Mouse (Mus musculus) lung, postnatal 14 days (tissue): ENCODE measurements at regions not wholly inside any gene's neighbourhood (a gene's known extent, or its start where the extent isn't known, plus 50 kb on each side); places are given as distances from the start of the nearest gene placed in this dataset.

ENCODE experiments used
- DNase-seq: peaks from one replicate; pipeline ENCODE4 v3.0.0; 2021

DNA sequence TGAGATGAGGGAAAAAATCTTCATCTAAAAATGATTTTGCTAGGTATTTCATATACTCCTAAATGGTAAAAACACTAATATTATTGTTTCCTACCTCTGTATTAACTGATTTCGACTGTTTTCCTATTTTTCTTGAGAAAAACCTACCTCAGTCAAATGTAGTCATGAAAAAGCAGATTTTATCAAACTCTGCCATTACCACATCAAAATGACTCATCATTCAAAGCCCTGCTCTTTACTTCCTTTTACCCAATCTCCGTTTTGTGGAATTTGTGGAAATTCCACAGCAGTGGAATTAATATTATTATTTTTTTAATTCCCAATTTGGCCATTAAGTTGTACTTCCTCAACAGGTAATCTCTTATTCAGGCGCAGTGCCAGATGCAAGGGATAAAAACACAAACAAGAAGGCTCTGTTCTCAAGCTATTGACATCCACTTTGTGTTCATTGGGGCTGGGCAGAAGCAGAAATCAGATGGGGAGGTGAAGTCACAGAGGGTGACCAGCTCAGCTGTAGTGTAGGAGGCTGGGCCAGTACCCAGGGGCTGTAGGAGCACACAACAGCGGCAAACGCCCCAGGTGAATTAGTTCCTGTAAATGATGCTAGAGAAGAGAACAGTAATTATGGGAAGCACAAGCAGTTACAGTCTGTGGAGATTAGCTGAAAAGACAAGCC is 138.2 kb upstream of the Mocs2 start:
- DNase-seq, result no peak

DNA sequence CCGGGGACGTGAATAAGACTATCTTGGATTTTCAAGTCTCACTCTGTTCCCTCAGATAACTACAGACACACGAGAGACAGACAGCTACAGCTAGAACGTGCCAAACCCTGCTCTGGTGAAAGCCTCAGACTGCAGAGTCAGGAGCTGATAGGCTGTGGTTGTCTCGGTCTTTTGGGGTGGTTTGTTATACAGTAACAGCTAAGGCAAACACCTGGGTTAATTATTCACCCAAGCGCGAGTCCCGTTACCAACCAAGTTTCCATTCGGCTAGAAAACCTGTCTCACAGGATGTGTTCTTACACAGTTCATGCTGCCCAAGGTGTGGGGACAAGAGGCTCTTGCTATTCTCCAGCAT is 137.7 kb upstream of the Mocs2 start:
- DNase-seq, result peak; percentile 18

DNA sequence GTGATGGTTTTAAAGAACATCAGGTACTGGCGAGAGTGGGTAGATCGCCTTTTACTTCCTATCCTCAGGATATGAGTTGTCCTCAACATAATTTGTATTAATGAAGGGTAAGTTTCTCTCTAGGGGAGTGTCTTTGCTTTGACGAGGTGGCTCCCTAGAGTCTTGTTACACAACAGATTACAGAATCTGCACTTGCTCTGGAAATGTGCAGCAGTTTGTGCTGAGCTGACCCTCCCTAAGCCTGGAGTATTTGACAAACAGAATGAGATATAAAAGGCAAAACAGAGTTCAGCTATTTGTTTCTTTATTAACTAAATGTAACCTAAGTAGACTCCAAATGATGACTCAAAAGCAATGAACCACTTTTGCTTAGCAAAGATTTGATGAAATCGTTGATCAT is 136.8 kb upstream of the Mocs2 start:
- no peak for DNase-seq

DNA sequence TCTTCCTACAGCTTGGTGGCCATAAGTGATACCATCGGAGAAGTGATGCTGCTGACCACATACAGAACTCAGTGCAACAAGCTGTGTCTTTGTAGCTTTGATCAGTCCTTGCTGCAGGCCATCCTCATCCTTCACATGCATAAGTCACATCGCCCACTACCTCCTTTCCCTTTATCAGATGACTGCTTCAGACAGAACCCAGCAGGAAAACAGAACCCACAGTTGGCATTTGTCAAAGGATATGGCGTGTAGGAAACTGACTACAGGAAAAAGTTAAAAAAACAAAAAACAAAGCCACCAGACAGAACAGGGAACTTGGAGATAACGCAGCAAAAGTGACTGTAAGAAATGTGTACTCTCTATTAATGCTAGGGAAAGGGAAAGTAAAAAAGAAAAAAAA is 136.1 kb upstream of the Mocs2 start:
- DNase-seq, result no peak

DNA sequence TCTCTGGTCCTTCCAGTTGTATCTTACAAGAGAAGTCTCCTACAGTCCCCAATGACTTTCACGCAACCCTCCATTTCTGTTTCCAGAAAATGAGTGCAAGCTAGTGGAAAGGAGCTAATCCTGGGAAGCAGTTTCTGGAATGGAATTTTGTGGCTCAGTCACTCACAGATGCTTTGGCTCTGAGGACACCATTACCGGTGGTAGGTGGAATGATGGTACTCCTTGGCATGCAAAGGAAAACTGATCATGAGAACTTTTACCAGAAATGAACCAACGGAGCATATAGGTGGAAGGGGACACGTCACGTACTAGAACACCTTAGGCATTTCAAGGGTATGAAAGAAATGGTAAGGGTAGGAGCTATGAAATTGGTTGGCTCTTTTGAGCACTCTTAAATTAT is 135.1 kb upstream of the Mocs2 start:
- DNase-seq, result no peak

DNA sequence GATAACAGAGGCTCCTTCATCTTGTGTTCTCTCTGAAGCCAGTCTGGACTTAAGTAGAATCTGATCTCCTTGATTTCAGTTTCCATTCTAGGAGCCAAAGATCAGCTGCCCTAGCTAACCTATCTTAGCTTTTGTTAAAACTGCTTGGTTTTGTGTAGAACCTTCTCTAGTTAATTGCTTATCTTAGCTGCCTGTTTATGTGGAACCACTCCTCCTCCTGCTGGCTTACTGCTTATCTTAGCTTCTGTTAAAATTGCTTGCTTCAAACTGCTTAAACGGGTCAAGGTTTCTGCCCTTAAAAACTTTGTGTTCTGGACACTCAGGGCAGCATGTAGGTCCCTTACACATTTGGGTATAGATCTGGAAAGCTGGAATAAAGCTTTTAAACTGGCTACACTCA is 133.7 kb upstream of the Mocs2 start:
- DNase-seq, result no peak

DNA sequence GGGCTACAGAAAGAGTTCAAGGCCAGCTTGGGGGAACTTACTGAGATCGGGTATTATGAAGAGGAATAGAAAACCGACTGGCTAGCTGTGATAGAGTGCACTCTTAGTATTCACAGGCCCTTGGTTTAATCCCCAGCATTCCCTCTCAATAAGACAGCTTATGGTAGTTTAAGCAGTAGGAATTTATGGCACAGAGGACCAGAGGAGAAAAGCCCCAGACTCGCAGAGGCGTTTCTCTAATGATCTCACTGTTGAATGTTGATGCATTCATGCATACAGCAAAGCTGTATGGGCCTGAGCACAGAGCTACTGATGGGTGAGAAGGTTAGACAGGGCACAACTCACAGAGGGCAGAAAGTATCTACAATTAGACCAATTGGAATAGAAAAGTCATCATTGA is 132.7 kb upstream of the Mocs2 start:
- DNase-seq, result no peak

DNA sequence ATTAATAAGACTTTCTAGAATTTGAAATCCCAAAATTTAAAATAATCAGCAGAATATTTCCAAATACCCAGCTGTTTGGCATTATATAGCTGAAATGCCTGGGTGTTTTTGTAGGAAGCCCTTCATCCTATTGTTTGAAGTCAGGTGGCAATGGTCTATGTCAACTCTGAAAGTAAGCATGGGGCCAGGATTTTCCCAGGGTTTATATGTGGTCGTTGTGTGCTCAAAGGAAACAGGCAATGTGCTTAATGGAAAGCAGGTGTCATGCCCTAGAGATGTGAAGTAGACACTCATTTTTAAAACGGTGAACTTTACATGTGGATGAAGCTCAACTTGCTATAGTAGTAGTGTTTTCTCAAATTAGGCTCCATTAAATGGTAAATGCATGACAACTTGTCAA is 105.4 kb upstream of the Mocs2 start:
- no peak for DNase-seq

DNA sequence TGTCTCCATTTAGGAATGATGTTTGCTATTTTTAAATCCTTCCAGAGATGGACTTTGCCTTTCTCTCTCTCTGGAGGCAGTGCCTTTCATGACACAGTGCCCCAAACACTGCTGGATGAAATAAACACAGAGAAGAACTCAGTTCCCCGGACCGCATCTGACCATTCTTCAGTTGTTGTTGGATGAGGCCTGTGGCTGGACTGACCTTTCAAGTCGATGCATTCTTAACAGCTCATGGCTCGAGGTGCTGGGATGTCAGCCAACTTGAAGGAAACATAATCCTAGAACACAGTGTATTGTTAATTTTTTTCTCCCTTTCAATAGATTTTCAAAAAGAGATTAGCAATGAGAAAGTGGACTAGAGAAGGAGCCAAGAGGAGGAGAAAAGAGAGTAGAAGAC is 98.3 kb upstream of the Mocs2 start:
- peak; percentile 15 for DNase-seq

DNA sequence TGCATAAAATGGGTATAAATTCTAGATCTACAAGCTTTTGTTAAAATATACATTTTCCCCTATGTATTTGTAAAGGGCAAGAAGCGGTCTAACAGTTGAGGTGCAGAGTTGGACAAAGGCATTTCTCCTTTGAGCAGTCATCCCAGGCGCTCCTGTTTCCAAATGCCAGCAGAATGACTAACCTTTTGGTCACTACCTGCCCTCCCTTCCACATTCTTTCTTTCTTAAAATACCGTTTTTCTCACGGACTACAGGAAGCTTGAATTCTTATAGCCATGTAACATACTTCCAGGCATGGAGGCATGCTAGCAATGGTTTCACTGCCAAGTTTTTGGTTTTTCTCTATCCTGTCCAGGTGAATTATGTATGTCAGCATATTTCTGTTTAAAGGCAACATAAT is 91.2 kb upstream of the Mocs2 start:
- no peak for DNase-seq

DNA sequence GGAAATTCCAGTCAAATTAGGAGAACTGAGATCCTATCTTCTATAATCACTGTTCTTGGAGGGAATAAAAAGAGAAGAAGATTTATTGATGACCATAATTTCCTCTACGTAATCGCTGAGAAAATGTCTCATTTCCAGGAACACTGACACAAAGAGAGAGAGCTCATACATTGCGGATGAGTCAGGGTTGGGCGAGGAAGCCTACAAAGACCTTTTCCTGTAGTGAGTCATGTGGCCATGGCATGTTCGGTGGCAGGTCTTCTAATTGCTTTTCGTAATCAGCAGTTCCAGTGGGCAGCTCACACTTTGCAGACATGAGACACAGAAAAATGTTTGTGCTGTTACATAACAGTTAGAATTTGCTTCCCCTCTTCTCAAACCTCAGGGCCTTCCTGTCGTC is 83.0 kb upstream of the Mocs2 start:
- no peak for DNase-seq

DNA sequence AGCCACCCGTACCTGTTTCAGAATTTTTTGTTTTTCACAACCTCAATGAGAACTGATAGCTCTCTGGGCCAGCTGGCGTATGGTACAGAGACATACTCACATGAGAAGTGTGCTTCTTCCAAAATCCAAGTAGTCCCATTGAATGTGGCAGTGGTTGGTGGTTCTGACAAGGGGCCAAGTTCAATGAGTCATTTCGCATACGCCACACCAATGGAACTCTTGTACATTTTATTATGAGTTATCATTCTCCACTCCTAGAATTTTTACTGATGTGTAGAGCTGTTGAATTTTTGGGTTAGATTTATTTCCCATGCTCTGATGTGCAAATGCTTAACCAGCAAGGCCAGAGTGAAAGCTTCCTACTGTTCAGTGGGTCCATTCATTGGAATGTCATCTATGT is 82.0 kb upstream of the Mocs2 start:
- no peak for DNase-seq

DNA sequence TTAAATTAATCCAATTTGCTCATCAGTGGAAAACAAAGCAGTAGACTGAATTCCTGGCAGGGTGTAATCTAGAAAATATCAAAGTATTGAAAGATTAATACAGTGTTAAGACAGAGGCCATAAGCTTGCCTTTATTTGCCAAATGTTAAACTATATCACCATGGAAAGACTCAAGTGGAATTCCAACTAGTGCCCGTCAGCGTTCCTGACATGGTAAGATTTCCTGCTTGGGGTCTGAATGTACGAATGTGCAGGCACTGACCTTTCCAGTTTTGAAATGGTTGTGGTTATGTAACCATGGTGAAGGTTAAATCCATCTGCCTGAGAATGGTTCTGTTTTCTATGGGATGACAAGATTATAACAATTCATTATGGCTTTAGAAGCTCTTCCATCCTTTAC is 75.5 kb upstream of the Mocs2 start:
- no peak for DNase-seq

DNA sequence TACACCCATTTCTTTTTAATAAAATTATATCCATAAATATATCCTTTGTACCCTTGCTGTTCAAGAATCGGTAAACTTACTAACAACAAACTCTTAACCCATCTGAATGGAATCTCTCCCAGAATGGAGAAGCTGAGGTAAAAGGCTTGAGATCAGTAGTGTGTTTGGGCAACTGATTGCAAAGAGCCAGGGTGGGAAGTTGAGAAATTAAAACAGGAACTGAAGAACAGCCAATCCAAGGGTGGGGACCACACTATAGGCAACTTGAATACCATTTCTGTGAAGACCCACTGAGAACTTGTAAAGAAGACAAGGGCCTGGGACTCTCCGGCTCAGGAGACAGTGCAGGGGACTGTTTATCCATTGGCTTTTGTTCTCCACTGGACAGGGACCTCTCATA is 72.2 kb upstream of the Mocs2 start:
- no peak for DNase-seq

DNA sequence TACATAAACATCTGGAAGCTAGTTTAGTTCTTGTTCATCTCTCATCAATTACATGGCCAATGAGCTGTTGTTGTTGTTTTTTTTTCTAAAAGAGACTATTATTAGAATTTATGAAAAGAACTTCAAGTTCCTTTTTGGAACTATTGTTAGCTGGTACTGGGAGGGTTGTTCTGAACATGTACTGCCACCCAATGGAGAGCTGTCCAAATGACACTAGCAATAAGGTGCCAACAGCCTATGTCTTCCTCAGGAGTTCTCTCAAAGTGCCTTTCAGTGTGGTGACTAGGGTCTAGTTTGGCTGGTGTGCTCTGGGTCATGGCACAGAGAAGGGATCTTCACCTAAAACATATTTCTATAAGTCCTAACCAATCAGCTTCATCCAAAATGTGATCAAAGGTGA is 60.6 kb upstream of the Mocs2 start:
- peak; percentile 37 for DNase-seq

DNA sequence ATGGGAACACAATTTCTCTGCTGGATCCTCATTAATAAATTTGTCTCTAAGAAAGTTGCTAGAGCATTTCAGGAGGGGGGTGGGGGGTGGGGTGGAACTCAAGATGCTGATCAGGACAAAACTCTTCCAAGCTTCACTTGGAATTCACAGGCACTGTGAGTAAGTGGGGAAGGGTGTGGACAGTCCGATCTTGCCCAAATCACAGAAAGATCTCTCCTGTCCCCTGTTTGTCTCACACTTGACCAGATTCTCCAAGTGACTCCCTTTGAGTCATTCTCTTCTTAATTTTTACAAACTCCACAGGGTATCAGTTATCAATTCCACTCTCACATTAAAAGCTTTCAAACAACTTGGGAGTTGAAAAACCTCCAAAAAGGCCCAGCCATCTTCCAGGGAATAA is 58.1 kb upstream of the Mocs2 start:
- no peak for DNase-seq

DNA sequence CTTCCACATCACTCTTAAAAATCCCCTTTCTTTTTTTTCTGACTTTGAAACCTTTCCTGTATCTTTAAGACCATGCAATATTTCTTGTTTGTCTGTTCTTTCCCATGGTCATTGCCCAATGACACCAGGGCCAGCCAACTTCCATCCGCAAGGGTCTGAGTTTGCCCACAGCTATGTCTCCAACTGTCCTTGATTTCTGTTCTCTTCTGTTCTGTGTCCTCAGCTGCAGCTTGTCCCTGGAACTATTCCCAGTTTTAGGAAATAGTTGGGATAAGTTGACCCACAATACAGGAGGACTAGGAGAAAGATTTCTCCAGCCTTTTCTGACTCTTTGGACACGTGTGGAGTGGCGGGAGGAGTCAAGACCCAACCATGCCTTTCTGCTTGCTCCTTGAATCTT is 57.1 kb upstream of the Mocs2 start:
- DNase-seq, result peak; percentile 34
